In the genomic region with DNA sequence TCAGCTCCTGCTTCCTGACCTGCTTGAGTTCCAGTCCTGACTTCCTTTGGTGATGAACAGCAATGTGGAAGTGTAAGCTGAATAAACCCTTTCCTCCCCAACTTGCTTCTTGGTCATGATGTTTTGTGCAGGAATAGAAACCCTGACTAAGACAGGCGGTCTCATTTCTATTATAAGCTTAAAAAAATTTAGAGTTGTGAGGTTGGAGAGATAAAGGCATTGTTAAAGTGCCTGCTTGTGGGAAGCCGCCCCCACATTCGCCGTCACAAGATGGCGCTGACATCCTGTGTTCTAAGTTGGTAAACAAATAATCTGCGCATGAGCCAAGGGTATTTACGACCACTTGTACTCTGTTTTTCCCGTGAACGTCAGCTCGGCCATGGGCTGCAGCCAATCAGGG, we compare ENCODE assay signal across 26 mouse cellular contexts. TPM values are rescaled to one million over a fixed set of nuclear protein-coding genes. Genes with fewer than 3 reads are reported as not detected.
DNase-seq lines count a peak whose midpoint lies in the region; TF ChIP-seq lines count a peak whose summit lies in the region.
"Not testable (repeated sequence)": the region's sequence is repeated elsewhere in the genome, so short reads cannot be mapped to it uniquely, and the experiment has no call there.
"Had no signal": no experiment of that assay in that cellular context is flagged by ENCODE, and none has a peak within 500 bp of the region (broad histone marks: within the 10 kb centered on the region; RNA-seq: fewer than 3 reads in every experiment).

No protein-coding gene starts in this region.

- peak; percentile 17 for TF ChIP-seq RAD21 in MEL (IDR thresholded peaks at IDR 0.05; ENCODE audit: low read depth, low read length)

- H3K27ac ChIP-seq in MEL (ENCODE audit: control insufficient read depth, low read depth, low read length), result peak overlapping the region; percentile 52; the same call in 1 of the 2 replicates

- not testable (repeated sequence) for TF ChIP-seq EP300 in MEL (IDR thresholded peaks at IDR 0.05; ENCODE audit: low read depth in 1 of 2, low read length in 2 of 2)

- peak in 1 of 3 experiments; percentile 15; a peak in 1 of 6 replicates for TF ChIP-seq CTCF in MEL (IDR thresholded peaks at IDR 0.05 in 2 of 3, conservative IDR thresholded peaks at IDR 0.05 in 1 of 3; ENCODE audit: control insufficient read depth in 1 of 3, insufficient read depth in 1 of 3, low read depth in 2 of 3, low read length in 3 of 3, poor library complexity in 1 of 3, severe bottlenecking in 1 of 3)

- not testable (repeated sequence) for H3K9ac ChIP-seq in MEL (ENCODE audit: control insufficient read depth, low read depth, low read length, poor library complexity, severe bottlenecking)

- DNase-seq in 3T3-L1 (ENCODE audit: low read depth, low spot score), result peak; percentile 50
- DNase-seq in CD4-positive helper T cell, adult 2 months (ENCODE audit: low read depth, low spot score), result peak; percentile 59
- peak; percentile 75 for DNase-seq in MEL (ENCODE audit: low read depth, low spot score)
- DNase-seq in c-Kit-negative CD71-positive TER-119-positive erythroid progenitor cells, embryonic 14.5 days (ENCODE audit: low read depth, low spot score), result peak; percentile 47
- DNase-seq in induced T-regulatory cell, adult 2 months (ENCODE audit: low read depth), result peak; percentile 62
- peak; percentile 17 for DNase-seq in mesoderm, embryonic 11.5 days (ENCODE audit: low read depth, low spot score)
- peak; percentile 11 for DNase-seq in splenic B cell, adult 2 months (ENCODE audit: low read depth, low spot score)

- H3K79me2 ChIP-seq in MEL (ENCODE audit: control insufficient read depth, insufficient read depth, low read length, poor library complexity), result not testable (repeated sequence)

- not testable (repeated sequence) for H3K9me3 ChIP-seq in MEL (replicated peaks; ENCODE audit: insufficient read depth, low read length); erythroblast, embryonic 14.5 days (ENCODE audit: control insufficient read depth, low read length)

- H3K36me3 ChIP-seq in MEL (ENCODE audit: control insufficient read depth in 1 of 2, insufficient read depth in 2 of 2, low read length in 2 of 2); erythroblast, embryonic 14.5 days (ENCODE audit: control insufficient read depth); splenic B cell, adult 2 months (ENCODE audit: control insufficient read depth, insufficient read depth, low read length, poor library complexity, severe bottlenecking): not testable (repeated sequence)

- peaks cover 4 to 16% of the 10 kb centered on the region in 2 experiments for H3K4me1 ChIP-seq in MEL (ENCODE audit: control insufficient read depth in 1 of 2, insufficient read depth in 2 of 2, low read length in 2 of 2)
- H3K4me1 ChIP-seq in erythroblast, embryonic 14.5 days (ENCODE audit: control insufficient read depth), result peaks cover 22% of the 10 kb centered on the region

- not testable (repeated sequence) for TF ChIP-seq POLR2A in MEL (IDR thresholded peaks at IDR 0.05; ENCODE audit: control insufficient read depth in 1 of 2, insufficient read depth in 1 of 2, low read depth in 1 of 2, low read length in 2 of 2, poor library complexity in 1 of 2)

- H3K27me3 ChIP-seq in MEL (ENCODE audit: control insufficient read depth in 1 of 2, insufficient read depth in 2 of 2, low read length in 2 of 2); erythroblast, embryonic 14.5 days (ENCODE audit: control insufficient read depth); splenic B cell, adult 2 months (ENCODE audit: control insufficient read depth, insufficient read depth, low read length, poor library complexity, severe bottlenecking): not testable (repeated sequence)

- H3K4me3 ChIP-seq in MEL (ENCODE audit: control insufficient read depth in 1 of 2, insufficient read depth in 1 of 2, low read depth in 2 of 2, low read length in 2 of 2), result 0 out of 4 replicates have a peak overlapping the region, but pooled peaks of 1 of the 2 experiments have one; percentile 9
- peak overlapping the region; percentile 57 for H3K4me3 ChIP-seq in erythroblast, embryonic 14.5 days (replicated peaks)

TF ChIP-seq in MEL, 35 proteins besides CTCF, POLR2A, EP300 and RAD21:
- TF ChIP-seq SMC3 (IDR thresholded peaks at IDR 0.05; ENCODE audit: low read depth, low read length) (peak; percentile 18), ZNF384 (IDR thresholded peaks at IDR 0.05; ENCODE audit: low read depth, low read length) (peak; percentile 46; the same call in 1 of the 2 replicates), ZC3H11A (IDR thresholded peaks at IDR 0.05; ENCODE audit: low read depth, low read length) (peak; percentile 16; the same call in 1 of the 2 replicates), SIN3A (IDR thresholded peaks at IDR 0.05; ENCODE audit: low read length) (peak; percentile 37; the same call in 1 of the 2 replicates), ETS1 (IDR thresholded peaks at IDR 0.05; ENCODE audit: low read depth, low read length) (0 out of 2 replicates have a peak, but pooled peaks have one; percentile 20)

RNA-seq across cellular contexts. Expression of a gene that starts 13.9 kb away (rescaled TPM):
- 17.6 and 28.6 TPM in 2 replicates for total RNA-seq in MEL (2012; rRNA removed)
- polyA plus RNA-seq in MEL (2012; ENCODE audit: insufficient read depth in 1 of 2, insufficient read length in 2 of 2, low read depth in 1 of 2, low replicate concordance in 2 of 2, missing spikeins in 1 of 2), result 100 to 1,000 TPM in 1 of 2 experiments, 10 to 100 TPM in 1; 16.6 to 132 TPM
- 0.04 and 0.09 TPM in 2 replicates for polyA plus RNA-seq in erythroblast, embryonic 14.5 days (2012)
- polyA plus RNA-seq: hindbrain, embryonic 12.5 days; intestine, embryonic 16.5 days had no signal

RNA-seq across cellular contexts. Expression of a gene that starts 21.9 kb away (rescaled TPM):
- not detected in 2 replicates for total RNA-seq in MEL (2012; rRNA removed)
- polyA plus RNA-seq in MEL (2012; ENCODE audit: insufficient read depth in 1 of 2, insufficient read length in 2 of 2, low read depth in 1 of 2, low replicate concordance in 2 of 2, missing spikeins in 1 of 2), result not detected
- not detected in 2 replicates for polyA plus RNA-seq in erythroblast, embryonic 14.5 days (2012)
- total RNA-seq: adrenal gland, adult 8-10 months; adrenal gland, postnatal 25 days; gastrocnemius, adult 2 months; gastrocnemius, postnatal 4 days; heart, adult 8-10 months; heart, postnatal 25 days; hematopoietic stem cell, adult 5-6 weeks had no signal
- polyA plus RNA-seq: brain, embryonic 14.5 days; cortical plate, adult 2 months; embryonic facial prominence, embryonic 10.5 days; embryonic facial prominence, embryonic 13.5 days; forebrain, embryonic 10.5 days; forebrain, embryonic 13.5 days; forebrain, embryonic 16.5 days; hindbrain, embryonic 12.5 days; hindbrain, embryonic 15.5 days; inflammation-experienced regulatory T-cells, adult 6 months had no signal

RNA-seq across cellular contexts. Expression of a gene that starts 58.5 kb away (rescaled TPM):
- 18.9 and 50.4 TPM in 2 replicates for total RNA-seq in MEL (2012; rRNA removed)
- polyA plus RNA-seq in MEL (2012; ENCODE audit: insufficient read depth in 1 of 2, insufficient read length in 2 of 2, low read depth in 1 of 2, low replicate concordance in 2 of 2, missing spikeins in 1 of 2), result 10 to 100 TPM in 1 of 2 experiments, not detected in 1; 50.2 TPM
- 0.13 and 0.25 TPM in 2 replicates for polyA plus RNA-seq in erythroblast, embryonic 14.5 days (2012)

Comparison
In these comparisons a context has a peak if more than half of its experiments do, and no peak if none do; other contexts are left out.
1. DNase-seq: peak in every context shown above with its lines; median percentile 75 in MEL; 62 in induced T-regulatory cell, adult 2 months; 59 in CD4-positive helper T cell, adult 2 months; 50 in 3T3-L1; 47 in c-Kit-negative CD71-positive TER-119-positive erythroid progenitor cells, embryonic 14.5 days; 17 in mesoderm, embryonic 11.5 days; 11 in splenic B cell, adult 2 months.
2. RNA of a gene that starts 13.9 kb away (polyA plus RNA-seq): 16.6 to 132 TPM in MEL; 0.04 to 0.09 TPM in erythroblast, embryonic 14.5 days; every median in the first group is over 10 times any median in the second.